Mouse (Mus musculus): ENCODE data around the gene Ano6.

- TF ChIP-seq MYC (IDR thresholded peaks at IDR 0.05; ENCODE audit: low read depth, low read length) (0 out of 2 replicates have a peak, but pooled peaks have one; percentile 36), ZC3H11A (IDR thresholded peaks at IDR 0.05; ENCODE audit: low read depth, low read length) (no peak), MAX (IDR thresholded peaks at IDR 0.05; ENCODE audit: low read length) (no peak)
Observed at GRCm38 (mm10) chr15:95805022-95805471, 14.4 kb downstream of the Ano6 start.

All from CH12.LX (cell line).